Mouse (Mus musculus) adrenal gland, postnatal 10 days (tissue): Measurements from ENCODE around the gene Zbtb25. TPM values are rescaled to one million over a fixed set of nuclear protein-coding genes. Genes with fewer than 3 reads are reported as not detected.

Experiments
- DNase-seq: peaks from one replicate; pipeline ENCODE4 v3.0.0; 2021; ENCODE audit warnings: mixed read lengths
- total RNA-seq, 2 experiments: library from RNA; stranded (reverse); gene quantifications; 2 replicates each; pipeline ENCODE4 v1.2.3; 2021

The Zbtb25 gene
- total RNA-seq, 2 experiments from 2014 or later = 8.7 to 15.9 TPM

DNA sequence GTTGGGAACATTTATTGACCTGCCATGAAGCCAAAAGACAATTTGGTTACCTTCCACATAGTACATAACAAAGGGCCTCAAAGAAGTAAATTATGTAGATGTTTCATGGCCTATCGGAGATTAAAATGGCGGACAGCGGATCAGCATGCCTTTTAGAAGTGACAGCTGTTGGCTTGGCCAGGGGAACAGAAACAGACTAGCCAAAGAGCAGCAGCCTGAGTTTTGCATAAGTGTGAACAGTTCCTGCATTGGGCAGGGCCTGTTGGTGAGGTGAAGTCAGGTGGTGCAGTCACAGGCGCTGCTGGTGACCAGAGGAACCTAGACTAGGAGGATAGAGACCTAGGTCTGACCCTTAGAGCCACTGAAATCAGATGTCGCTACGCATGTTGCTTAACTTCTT lies 7.7 kb upstream of the Zbtb25 start:
- no peak for DNase-seq

GRCm38 (mm10) chr12:76376649-76377048 lies 7.2 kb upstream of the Zbtb25 start:
- peak; percentile 31 for DNase-seq

- no peak for DNase-seq
Observed at GRCm38 (mm10) chr12:76375506-76375905, 6.1 kb upstream of the Zbtb25 start.

- no peak for DNase-seq
Observed at GRCm38 (mm10) chr12:76374911-76375310, 5.5 kb upstream of the Zbtb25 start.

DNA sequence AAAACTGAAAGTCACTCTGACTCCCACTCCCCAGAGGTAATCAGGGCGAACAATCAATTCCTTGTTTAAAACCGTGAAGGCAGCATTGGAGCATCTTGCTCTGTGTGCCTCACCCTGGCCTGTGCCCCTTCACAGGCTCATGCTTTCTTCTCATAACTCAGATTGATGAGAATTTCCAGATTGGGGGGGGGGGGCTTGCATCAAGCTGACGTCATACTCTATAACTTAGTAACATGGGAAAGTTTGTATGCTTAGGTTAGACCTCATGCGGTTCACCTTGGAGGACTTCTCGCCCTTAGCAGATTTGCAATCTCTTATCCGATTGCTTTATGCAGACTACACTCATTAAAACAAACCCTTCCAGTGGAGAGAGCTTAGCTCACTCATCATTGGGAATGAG lies 4.6 kb upstream of the Zbtb25 start:
- DNase-seq = no peak

DNA sequence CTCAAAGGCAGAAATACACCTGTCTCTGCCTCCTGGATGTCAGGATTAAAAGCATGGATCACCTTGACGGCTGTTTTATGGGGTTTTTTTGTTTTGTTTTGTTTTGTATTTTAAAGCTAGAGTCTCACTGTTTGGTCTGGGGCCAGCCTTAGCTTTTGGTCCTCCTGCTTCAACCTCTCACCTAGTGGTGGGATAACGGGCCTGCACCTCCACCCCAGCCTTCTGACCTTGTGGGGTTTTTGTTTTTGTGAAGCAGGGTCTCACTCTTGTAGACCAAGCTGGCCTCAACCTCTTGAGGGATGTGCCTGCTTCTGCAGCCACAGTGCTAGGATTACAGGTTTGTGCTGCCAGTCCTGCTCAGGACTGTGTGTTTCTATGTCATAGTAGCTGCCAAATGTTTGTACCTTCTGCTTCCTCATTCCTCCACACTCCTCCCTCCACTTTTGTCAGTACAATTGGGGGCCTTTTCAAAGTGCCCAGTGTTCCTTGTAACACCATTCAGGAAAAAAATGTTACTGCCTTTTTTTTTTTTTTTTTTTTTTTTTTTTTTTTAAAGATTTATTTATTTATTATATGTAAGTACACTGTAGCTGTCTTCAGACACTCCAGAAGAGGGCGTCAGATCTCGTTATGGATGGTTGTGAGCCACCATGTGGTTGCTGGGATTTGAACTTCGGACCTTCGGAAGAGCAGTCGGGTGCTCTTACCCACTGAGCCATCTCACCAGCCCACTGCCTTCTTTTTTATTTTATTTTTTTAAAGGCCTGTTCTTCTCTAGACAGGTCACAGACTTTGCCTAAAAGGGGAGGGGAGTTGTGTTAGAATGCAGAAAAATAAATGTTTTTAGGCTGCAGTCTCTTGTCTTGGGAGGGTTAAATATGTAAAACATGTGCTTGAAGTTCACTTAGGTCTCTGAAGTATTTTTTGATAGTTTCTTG lies 3.7 kb upstream of the Zbtb25 start:
- DNase-seq = no peak

GRCm38 (mm10) chr12:76372046-76372445 lies 2.6 kb upstream of the Zbtb25 start:
- no peak for DNase-seq

DNA sequence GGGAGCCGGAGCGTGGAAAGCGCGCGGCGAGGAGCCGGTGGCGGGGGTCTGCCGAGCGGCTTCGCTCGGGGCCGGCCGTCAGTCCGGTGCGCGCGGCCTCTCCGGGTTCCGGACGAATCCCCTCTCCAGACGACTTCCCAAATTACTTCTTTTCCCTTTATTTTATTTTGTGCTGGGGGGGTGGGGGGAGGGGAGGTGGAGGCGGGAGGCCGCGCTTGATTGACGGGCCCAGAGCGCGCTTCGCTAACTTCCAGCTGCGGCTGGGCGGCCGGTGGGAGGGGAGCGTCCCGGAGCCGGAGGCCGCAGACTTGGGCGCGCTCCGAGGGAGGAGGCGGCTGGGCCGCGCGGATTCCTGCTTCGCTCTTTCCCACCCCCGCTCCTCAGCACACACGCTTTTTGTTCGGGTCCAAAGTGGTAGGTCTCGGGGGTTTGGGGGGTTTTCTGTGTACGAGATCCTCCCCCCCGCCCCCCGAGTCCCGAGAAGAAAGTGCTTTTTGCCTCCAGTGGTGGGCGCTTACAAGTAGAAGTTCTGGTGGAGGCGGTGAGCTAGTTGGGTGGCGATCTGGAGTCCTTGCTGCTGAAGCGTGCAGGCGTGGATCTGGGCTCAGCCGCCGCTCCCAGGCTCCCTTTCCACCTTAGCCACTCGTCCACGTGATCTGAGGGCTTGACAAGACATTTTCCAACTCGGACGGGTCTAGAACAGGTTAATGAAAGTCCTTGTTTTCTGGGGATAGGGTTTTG lies 1.6 kb upstream of the Zbtb25 start:
- peak; percentile 88 for DNase-seq

DNA sequence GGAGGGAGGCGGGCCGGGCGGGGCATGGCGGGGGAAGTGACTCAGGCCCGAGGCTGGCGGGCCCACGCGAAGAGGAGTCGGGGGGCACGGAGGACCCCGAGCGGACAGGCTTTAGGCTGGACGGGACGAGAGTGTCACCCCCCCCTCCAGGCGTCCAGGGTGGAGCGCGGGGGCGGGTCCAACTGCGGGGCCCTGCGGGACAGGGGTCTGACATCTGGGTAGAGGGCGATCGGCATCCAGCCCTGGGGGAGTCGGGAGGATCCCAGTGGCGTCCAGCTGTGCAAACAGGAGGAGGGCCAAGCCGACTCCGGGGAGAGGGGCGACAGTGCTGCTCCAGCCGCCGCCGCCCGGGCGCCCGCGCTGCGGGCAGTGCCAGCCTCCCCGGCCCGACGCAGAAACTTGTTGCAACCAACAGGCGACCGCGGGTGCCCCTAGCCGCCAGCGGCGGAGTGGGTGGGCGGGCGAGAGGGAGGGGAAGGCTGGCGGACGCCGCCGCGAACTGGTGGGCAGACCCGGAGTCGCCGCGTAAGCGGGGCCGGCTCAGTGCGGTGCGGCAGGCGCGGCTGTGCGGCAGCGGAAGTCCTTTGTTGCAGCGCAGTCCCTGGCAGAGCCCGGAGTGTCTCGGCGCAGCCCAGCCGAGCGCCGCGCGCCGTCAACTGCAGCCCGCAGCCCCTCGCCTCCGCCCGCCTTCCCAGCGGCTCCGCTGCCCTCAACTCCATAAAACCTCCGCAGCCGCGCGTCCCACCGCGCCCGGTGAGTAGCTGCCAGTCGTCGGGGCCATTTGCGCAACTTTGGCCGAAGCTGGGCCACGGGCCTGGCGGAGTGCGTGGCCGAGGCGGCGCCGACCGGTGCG lies 802 bp upstream of the Zbtb25 start, which contains the start of gene Zbtb1:
Zbtb1 (plus strand) TSS at position 289 of the 853 bp plus-strand sequence.
- peak; percentile 88 for DNase-seq

- peak; percentile 73 for DNase-seq
Observed at GRCm38 (mm10) chr12:76368790-76369205, 604 bp downstream of the Zbtb25 start.

GRCm38 (mm10) chr12:76368201-76368789 lies 1.1 kb downstream of the Zbtb25 start:
- no peak for DNase-seq

DNA sequence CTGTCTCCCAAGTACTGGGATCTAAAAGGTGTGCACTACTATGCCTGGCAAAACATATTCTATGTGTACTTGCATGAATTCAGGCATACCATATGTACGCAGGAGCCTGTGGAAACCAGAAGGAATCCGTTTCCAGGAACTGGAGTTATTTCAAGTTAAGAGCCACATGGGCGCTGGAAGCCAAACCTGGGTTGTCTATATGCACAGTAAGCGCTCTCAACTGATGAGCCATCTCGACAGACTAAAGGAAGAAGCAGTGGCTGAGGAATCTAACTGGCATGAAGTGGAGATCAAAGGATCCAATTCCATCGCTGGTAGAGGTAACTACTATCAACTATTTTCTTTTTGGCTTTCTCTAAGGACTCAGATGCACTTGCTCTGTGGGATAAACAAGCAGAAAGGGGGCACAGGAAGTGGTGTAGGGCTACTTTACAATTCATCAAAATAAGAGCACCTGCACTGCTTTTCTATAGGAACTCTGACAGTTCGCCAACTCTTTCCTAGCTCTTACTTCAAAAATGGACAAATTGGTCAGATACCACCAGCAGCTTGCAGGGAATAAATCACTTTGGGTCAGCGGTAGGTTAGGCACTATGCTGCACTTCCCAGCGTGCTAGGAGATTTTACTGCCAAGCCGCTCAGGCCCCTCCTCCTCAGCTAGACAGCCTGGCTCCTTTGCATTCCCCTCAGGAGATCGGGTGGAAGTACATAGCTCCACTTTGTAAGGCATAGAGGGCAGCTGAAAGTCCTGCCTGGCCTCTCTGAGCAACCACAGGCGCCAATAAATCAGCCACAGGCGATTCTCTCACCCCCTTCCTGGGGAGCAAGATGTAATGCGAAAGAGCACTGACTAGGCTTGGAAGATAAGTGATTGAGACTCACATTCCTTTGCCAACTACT lies 2.1 kb downstream of the Zbtb25 start:
- peak; percentile 64 for DNase-seq

- no peak for DNase-seq
Observed at GRCm38 (mm10) chr12:76366276-76366675, 3.1 kb downstream of the Zbtb25 start.

- no peak for DNase-seq
Observed at GRCm38 (mm10) chr12:76362303-76362676, 7.1 kb downstream of the Zbtb25 start.

DNA sequence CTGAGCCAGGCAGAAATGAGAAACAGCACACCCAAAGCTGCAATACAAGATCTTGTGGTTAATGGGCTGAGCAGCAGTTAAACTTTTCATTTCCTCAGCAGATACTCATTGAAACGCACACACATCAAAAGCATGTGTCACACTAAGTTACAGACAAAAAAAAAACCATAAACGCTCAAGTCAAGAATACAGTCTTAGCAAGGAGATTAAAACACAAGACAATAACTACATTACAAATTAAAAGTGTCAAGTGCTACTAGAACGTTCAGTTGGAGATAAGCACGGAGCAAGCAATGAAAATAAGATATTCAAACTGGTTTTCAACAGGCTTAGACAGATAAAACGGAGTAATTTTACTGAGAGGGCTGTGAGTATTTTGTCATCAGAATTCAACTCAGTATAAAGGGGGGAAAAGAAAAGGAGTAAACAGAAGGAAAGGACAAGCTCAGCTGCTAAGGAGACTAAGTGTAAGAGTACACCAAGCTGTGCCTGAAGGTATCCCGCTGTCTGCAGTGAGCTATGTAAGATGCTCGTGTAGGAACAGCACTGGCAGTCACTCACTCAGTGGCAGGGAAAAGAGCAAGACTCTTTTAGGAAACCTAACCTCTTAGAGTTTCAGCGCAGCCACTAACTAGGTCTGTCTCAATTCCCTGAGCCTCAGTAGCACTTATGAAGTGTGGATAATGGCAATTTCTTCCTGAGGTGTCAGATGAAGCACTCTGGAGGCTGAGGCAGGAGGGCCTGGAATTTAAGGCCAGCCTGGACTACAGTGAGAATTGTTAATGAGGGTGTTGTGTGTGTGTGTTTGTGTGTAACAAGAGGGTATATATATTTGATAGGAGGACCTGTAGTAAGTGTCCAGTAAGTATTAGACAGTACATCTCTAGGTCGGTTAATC lies 7.7 kb downstream of the Zbtb25 start:
- DNase-seq = no peak

DNA sequence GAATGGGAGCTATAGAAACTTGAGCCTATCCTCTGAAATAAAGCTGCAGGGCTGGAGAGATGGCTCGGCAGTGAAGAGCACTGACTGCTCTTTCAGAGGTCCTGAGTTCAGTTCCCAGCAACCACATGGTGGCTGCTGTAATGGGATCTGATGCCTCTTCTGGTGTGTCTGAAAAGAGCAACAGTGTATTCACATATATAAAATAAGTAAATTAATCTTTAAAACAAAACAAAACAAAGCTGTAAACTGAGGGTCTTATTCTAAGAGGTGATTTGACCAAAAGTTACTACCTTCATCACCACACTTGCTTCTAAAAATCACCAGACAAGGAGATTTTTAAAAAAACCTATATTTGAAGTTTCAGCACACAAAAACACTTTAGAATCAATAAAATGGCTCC lies 8.5 kb downstream of the Zbtb25 start:
- no peak for DNase-seq

DNA sequence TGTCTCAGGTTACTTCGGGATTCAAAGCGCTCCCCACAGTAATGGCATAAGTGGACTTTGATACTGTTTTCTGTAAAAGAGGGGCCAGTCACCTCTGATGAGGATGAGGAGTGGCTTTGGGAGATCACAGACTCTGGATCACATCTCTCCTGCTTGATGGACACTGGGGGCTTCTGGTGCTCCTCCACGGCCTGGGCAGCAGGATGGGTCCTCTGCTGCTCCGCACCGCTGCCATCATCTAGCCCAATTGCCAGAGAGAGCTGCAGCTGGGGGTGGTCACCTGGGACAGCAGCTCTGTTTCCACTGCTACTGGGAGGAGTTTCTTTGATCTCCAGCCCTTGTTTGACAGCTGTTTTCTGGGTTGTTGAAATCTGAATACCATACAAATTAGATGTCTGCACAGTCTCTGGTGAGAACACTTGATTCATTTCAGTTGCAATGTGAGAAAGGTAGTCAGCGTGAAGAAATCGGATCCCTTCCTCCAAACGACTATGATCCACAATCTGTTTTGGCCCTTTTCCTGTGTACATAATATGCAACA lies 19.7 kb downstream of the Zbtb25 start:
- DNase-seq = no peak

DNA sequence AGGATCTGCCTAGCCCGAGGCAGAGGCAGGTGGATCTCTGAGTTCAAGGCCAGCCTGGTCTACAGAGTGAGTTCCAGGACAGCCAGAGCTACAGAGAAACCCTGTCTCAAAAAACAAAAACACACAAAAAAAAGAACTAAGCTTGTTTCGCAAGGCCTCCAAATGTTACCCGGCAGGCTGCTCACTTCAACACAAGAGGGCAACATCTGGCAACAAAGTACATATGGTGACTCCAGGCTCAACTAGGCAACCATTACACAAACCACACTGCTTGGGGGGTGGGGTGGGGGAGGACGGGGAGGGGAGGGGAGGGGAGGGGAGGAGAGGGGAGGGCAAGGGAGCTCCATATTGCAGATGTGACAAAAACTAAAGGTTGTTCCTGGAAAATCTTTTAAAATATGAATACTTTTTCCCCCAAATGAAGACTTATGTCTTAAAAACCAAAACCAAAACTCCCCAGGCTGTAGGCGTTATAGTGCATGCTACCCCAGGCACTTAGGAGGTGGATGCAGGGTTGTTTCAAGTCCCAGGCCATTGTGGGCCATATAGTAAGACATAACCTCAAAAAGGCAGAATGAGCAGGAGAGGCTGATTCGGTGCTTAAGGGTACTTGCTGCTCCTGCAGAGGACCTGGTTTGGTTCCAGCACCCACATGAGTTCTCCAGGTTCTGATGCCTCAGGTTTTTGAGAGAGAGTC lies 23.5 kb downstream of the Zbtb25 start:
- peak; percentile 24 for DNase-seq

GRCm38 (mm10) chr12:76341080-76341479 lies 28.3 kb downstream of the Zbtb25 start:
- peak; percentile 73 for DNase-seq
